Mouse (Mus musculus) lung, postnatal 0 days (tissue): ENCODE measurements at regions not wholly inside any gene's neighbourhood (a gene's known extent, or its start where the extent isn't known, plus 50 kb on each side); places are given as distances from the start of the nearest gene placed in this dataset.

Source experiments
- CTCF ChIP-seq: IDR thresholded peaks from 2 replicates; pipeline ENCODE4 v1.5.1; 2016; ENCODE audit warnings: antibody characterized with exemption, mild to moderate bottlenecking
- EP300 ChIP-seq: IDR thresholded peaks from 2 replicates; pipeline ENCODE4 v1.6.1; 2016; ENCODE audit warnings: antibody characterized with exemption, mild to moderate bottlenecking, control low read depth

DNA sequence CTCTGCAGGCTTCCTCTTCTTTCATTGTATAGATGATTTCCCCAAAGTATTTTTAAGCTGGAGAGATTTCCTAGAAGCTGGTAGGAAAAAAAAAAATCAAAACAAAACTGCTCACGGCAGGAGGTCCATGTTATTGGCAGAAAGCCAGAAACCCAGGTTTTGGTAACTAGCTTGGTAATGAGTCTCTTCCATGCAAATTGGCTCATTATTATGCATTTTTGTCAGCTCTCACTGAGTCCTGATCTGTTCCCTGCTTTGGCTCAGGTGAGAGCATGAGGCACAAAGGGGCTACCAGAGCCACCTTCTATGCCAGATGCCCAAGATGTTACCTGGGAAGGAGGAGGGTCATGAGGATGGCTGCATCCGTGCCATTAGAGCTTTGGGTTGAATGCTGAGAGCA, 146.3 kb upstream of the Vstm2b start:
- no peak for TF ChIP-seq CTCF
- no peak for TF ChIP-seq EP300
